Mouse (Mus musculus): ENCODE measurements around the gene Rimbp2.

- TF ChIP-seq EP300 (IDR thresholded peaks at IDR 0.05; ENCODE audit: low read depth) (no peak), CTCF (IDR thresholded peaks at IDR 0.05; ENCODE audit: low read depth) (no peak)
These were observed 11.1 kb upstream of the Rimbp2 start for GRCm38 (mm10) chr5:128964353-128964752.

Measured in liver, postnatal 0 days (tissue).